Mouse (Mus musculus): ENCODE measurements around the gene Sdc3. TPM values are rescaled to one million over a fixed set of nuclear protein-coding genes. Genes with fewer than 3 reads are reported as not detected.

Sdc3 gene
- polyA plus RNA-seq (2014; fragmentation: Nextera tagmentation; extraction: Ambion mirVana): 19.1 and 20.3 TPM in 2 replicates

- peak within 1 kb of the TSS; percentile 85 for H3K4me3 ChIP-seq (ENCODE audit: low read depth, low read length)
- peak within 1 kb of the TSS; percentile 30; the same call in 1 of the 2 replicates for H3K27ac ChIP-seq (ENCODE audit: low read depth)
- DNase-seq: peak; percentile 77
- H3K9ac ChIP-seq: peak within 1 kb of the TSS; percentile 92
- no peak for TF ChIP-seq CTCF (IDR thresholded peaks at IDR 0.05; ENCODE audit: low read depth)
- no peaks in the 10 kb centered on the region for H3K9me3 ChIP-seq (ENCODE audit: low read depth, low read length)
- ATAC-seq (ENCODE audit: insufficient read depth): peak; percentile 9; the same call in 1 of the 2 replicates
- H3K4me1 ChIP-seq (ENCODE audit: insufficient read depth): peaks cover 11% of the 10 kb centered on the region
- H3K4me2 ChIP-seq: peak within 1 kb of the TSS; percentile 97
- 2% methylated on average over 82 of the region's 99 CpGs for WGBS
- peaks cover 6% of the 10 kb centered on the region; the same call in 1 of the 2 replicates for H3K27me3 ChIP-seq (ENCODE audit: insufficient read depth, low read length)
- H3K36me3 ChIP-seq (ENCODE audit: insufficient read depth): no peaks in the 10 kb centered on the region
Observed at GRCm38 (mm10) chr4:130792376-130793179, at the start of gene Sdc3. Sdc3 (plus strand) TSS chr4:130792537.

- Histone ChIP-seq H3K27me3 (ENCODE audit: insufficient read depth, low read length) (no peaks in the 10 kb centered on the region), H3K4me1 (ENCODE audit: insufficient read depth) (no peaks in the 10 kb centered on the region), H3K36me3 (ENCODE audit: insufficient read depth) (peaks cover 85% of the 10 kb centered on the region), H3K9me3 (ENCODE audit: low read depth, low read length) (no peaks in the 10 kb centered on the region), H3K4me3 (ENCODE audit: low read depth, low read length) (no peak overlapping the region), H3K27ac (ENCODE audit: low read depth) (no peak overlapping the region), H3K4me2 (no peak overlapping the region), H3K9ac (no peak overlapping the region)
- ATAC-seq (ENCODE audit: insufficient read depth) (no peak), DNase-seq (no peak)
- WGBS: 87% methylated on average over 4 of the region's 4 CpGs
- no peak for TF ChIP-seq CTCF (IDR thresholded peaks at IDR 0.05; ENCODE audit: low read depth)
Observed at GRCm38 (mm10) chr4:130744058-130744457, 48.3 kb upstream of the Sdc3 start.

DNA sequence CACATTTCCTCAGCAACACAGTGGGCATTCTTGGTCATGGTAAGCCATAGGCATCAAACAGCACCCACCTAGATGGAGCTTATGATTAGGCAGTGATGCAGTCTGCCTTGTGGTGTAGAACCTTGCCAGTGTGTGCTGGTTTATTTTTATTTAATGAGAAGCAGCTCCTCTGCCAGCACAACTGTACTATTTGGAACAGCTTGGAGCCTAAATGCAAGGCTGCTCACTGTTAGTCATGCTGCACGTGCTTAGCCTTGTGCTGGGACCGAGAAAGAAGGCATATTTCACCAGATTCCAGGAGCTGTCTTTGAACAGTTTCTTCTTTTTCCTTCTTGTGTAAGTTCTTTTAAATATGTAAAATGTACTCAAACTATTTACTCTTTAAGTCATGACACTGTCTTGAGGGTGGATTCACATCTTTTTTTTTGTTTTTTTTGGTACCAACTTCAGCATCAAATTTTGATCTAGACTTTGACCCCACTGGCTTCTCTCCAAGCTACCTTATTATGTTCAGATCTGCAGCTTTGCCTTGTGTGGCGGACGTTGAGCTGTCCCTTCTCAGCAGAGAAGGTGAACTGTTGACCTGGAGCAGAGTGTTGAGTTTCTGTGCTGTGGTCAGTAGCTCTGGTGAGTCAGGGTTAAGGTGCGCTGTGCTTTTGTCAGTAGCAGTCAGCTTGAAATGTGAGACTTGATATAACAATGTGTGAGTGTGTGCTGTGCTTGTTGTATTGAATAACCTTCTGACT, 46.6 kb upstream of the Sdc3 start:
- Histone ChIP-seq H3K36me3 (ENCODE audit: insufficient read depth) (peaks cover 95% of the 10 kb centered on the region), H3K27me3 (ENCODE audit: insufficient read depth, low read length) (no peaks in the 10 kb centered on the region), H3K9ac (no peak overlapping the region), H3K4me2 (no peak overlapping the region), H3K4me3 (ENCODE audit: low read depth, low read length) (no peak overlapping the region), H3K4me1 (ENCODE audit: insufficient read depth) (no peaks in the 10 kb centered on the region), H3K27ac (ENCODE audit: low read depth) (no peak overlapping the region), H3K9me3 (ENCODE audit: low read depth, low read length) (no peaks in the 10 kb centered on the region)
- ATAC-seq (ENCODE audit: insufficient read depth) (no peak), DNase-seq (no peak)
- no peak for TF ChIP-seq CTCF (IDR thresholded peaks at IDR 0.05; ENCODE audit: low read depth)
- 68% methylated on average over 5 of the region's 5 CpGs for WGBS

DNA sequence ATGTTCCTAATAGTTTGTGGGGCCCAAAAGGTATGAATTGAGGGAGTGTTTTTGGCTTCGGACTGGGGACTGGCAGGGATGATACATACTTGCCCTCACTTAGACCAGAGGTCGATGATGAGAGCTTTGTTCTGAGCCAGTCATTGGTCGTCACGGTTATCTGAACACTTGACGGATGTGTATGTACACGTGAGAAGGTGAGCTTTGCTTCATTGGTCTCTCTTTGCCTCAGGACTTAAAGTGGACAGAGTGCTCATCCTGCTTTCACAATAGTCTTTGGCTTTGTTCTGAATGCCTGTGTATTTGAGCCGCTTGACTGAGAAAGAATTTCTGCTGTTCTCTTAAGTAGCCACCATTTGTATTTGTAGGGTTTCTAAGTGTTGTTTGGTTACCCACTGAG, 42.8 kb upstream of the Sdc3 start:
- Histone ChIP-seq H3K27me3 (ENCODE audit: insufficient read depth, low read length) (no peaks in the 10 kb centered on the region), H3K4me1 (ENCODE audit: insufficient read depth) (no peaks in the 10 kb centered on the region), H3K4me3 (ENCODE audit: low read depth, low read length) (no peak overlapping the region), H3K9ac (no peak overlapping the region), H3K9me3 (ENCODE audit: low read depth, low read length) (no peaks in the 10 kb centered on the region), H3K27ac (ENCODE audit: low read depth) (no peak overlapping the region), H3K36me3 (ENCODE audit: insufficient read depth) (peaks cover 98% of the 10 kb centered on the region), H3K4me2 (no peak overlapping the region)
- no peak for TF ChIP-seq CTCF (IDR thresholded peaks at IDR 0.05; ENCODE audit: low read depth)
- WGBS: 48% methylated on average over 7 of the region's 7 CpGs
- ATAC-seq (ENCODE audit: insufficient read depth) (no peak), DNase-seq (no peak)

DNA sequence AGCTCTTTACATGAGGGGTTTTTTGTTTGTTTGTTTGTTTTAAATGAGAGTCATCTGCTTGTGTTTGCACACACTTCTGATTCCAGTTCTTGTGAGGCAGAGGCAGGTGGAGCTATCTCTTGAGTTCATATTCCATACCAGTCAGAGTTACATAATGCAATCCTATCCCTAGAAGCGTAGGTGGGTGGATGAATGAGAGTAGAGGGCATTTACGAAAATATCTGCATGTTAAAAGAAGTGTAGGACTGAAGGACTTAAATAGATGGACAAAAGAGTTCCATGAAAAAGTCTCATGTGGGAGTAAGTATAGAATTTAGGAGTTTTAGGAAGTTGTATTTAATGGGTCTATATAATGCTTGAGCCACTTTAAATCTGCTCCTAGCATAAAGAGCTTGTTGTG, 40.4 kb upstream of the Sdc3 start:
- no peak for ATAC-seq (ENCODE audit: insufficient read depth)
- Histone ChIP-seq H3K9ac (no peak overlapping the region), H3K4me2 (no peak overlapping the region), H3K4me3 (ENCODE audit: low read depth, low read length) (no peak overlapping the region), H3K4me1 (ENCODE audit: insufficient read depth) (no peaks in the 10 kb centered on the region), H3K9me3 (ENCODE audit: low read depth, low read length) (no peaks in the 10 kb centered on the region), H3K36me3 (ENCODE audit: insufficient read depth) (peaks cover 95% of the 10 kb centered on the region), H3K27me3 (ENCODE audit: insufficient read depth, low read length) (no peaks in the 10 kb centered on the region), H3K27ac (ENCODE audit: low read depth) (no peak overlapping the region)
- TF ChIP-seq CTCF (IDR thresholded peaks at IDR 0.05; ENCODE audit: low read depth): no peak
- 88% methylated on average over 2 of the region's 2 CpGs for WGBS
- no peak for DNase-seq

DNA sequence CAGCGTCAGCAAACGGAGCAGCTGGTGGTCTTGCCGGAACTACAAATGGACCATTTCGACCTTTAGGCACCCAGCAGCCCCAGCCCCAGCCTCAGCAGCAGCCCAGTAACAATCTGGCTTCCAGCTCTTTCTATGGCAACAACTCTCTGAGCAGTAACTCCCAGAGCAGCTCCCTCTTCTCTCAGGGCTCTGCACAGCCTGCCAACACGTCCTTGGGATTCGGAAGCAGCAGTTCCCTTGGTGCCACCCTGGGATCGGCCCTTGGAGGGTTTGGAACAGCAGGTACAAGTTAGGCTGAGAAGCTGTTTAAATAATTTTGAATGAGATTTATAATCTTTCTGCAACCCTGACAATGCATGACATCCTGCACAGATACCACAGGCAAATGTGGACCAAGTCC, 39.7 kb upstream of the Sdc3 start:
- H3K4me1 ChIP-seq (ENCODE audit: insufficient read depth): no peaks in the 10 kb centered on the region
- H3K4me3 ChIP-seq (ENCODE audit: low read depth, low read length): no peak overlapping the region
- ATAC-seq (ENCODE audit: insufficient read depth) (no peak), DNase-seq (no peak)
- no peak overlapping the region for H3K9ac ChIP-seq
- 75% methylated on average over 7 of the region's 7 CpGs for WGBS
- H3K9me3 ChIP-seq (ENCODE audit: low read depth, low read length): no peaks in the 10 kb centered on the region
- H3K36me3 ChIP-seq (ENCODE audit: insufficient read depth): peaks cover 95% of the 10 kb centered on the region
- no peak overlapping the region for H3K27ac ChIP-seq (ENCODE audit: low read depth)
- no peak overlapping the region for H3K4me2 ChIP-seq
- TF ChIP-seq CTCF (IDR thresholded peaks at IDR 0.05; ENCODE audit: low read depth): no peak
- H3K27me3 ChIP-seq (ENCODE audit: insufficient read depth, low read length): no peaks in the 10 kb centered on the region

DNA sequence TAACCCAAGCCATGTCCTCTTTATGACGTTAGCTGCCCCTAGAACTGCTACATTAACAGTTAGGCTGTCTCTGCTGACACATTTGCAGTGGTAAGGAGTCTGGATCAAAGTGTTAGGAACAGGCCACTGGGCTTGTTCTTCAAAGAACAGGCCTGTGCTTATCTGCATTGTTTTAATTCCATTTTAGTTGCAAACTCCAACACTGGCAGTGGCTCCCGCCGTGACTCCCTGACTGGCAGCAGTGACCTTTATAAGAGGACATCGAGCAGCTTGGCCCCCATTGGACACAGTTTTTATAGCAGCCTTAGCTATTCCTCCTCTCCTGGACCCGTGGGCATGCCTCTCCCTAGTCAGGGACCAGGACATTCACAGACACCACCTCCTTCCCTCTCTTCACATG, 38.6 kb upstream of the Sdc3 start:
- Histone ChIP-seq H3K9ac (no peak overlapping the region), H3K4me1 (ENCODE audit: insufficient read depth) (no peaks in the 10 kb centered on the region), H3K27me3 (ENCODE audit: insufficient read depth, low read length) (no peaks in the 10 kb centered on the region), H3K36me3 (ENCODE audit: insufficient read depth) (peaks cover 96% of the 10 kb centered on the region), H3K4me3 (ENCODE audit: low read depth, low read length) (no peak overlapping the region), H3K9me3 (ENCODE audit: low read depth, low read length) (no peaks in the 10 kb centered on the region), H3K27ac (ENCODE audit: low read depth) (no peak overlapping the region; the same call in 1 of the 2 replicates), H3K4me2 (no peak overlapping the region)
- no peak for TF ChIP-seq CTCF (IDR thresholded peaks at IDR 0.05; ENCODE audit: low read depth)
- ATAC-seq (ENCODE audit: insufficient read depth) (no peak), DNase-seq (no peak)
- WGBS: 61% methylated on average over 5 of the region's 5 CpGs
